Mouse (Mus musculus) bone marrow macrophage, adult 2 months (primary cell): ENCODE results near the gene Arl4c.

Experiments
- CTCF ChIP-seq: IDR thresholded peaks from 2 replicates; pipeline ENCODE4 v1.5.1; 2012; ENCODE audit warnings: low read depth, mild to moderate bottlenecking, low read length, moderate library complexity
- POLR2A ChIP-seq: IDR thresholded peaks from 2 replicates; pipeline ENCODE4 v1.6.1; 2012; ENCODE audit warnings: mild to moderate bottlenecking, low read depth, low read length, borderline replicate concordance

- TF ChIP-seq CTCF = no peak
- no peak for TF ChIP-seq POLR2A
Observed at GRCm38 (mm10) chr1:88639432-88640281, 62.4 kb downstream of the Arl4c start.
